Mouse (Mus musculus) heart, embryonic 11.5 days (tissue): ENCODE results near the gene Adamtsl5. TPM values are rescaled to one million over a fixed set of nuclear protein-coding genes. Genes with fewer than 3 reads are reported as not detected.

Source experiments
- ATAC-seq: fragments of 200-750 bp; cut with Nextera tagmentation; replicated peaks from 2 replicates; pipeline ENCODE4 v1.8.0; 2017; ENCODE audit warnings: moderate library complexity; ENCODE audit not compliant: insufficient number of reproducible peaks, low FRiP score, low TSS enrichment
- H3K27ac ChIP-seq: fragments of 300-500 bp; sonication (generic); 2 replicates; pipeline ENCODE4 v1.5.1; 2014; ENCODE audit warnings: mild to moderate bottlenecking, low read depth, low read length
- H3K27me3 ChIP-seq: fragments of 300-500 bp; sonication (generic); 2 replicates; pipeline ENCODE4 v1.6.1; 2014; ENCODE audit warnings: mild to moderate bottlenecking, low read length, mixed read lengths; ENCODE audit not compliant: control insufficient read depth, insufficient read depth
- H3K36me3 ChIP-seq: fragments of 300-500 bp; sonication (generic); 2 replicates; pipeline ENCODE4 v1.6.1; 2014; ENCODE audit warnings: mild to moderate bottlenecking, low read length, moderate library complexity, mixed read lengths; ENCODE audit not compliant: control insufficient read depth, insufficient read depth
- H3K4me1 ChIP-seq: fragments of 300-500 bp; sonication (generic); 2 replicates; pipeline ENCODE4 v1.6.1; 2014; ENCODE audit warnings: low read length; ENCODE audit not compliant: control insufficient read depth, insufficient read depth
- H3K4me2 ChIP-seq: fragments of 300-500 bp; sonication (generic); 2 replicates; pipeline ENCODE4 v1.6.1; 2014; ENCODE audit warnings: mild to moderate bottlenecking, moderate library complexity
- H3K4me3 ChIP-seq: fragments of 300-500 bp; sonication (generic); 2 replicates; pipeline ENCODE4 v1.5.1; 2014; ENCODE audit warnings: low read depth, low read length
- H3K9ac ChIP-seq: fragments of 300-500 bp; sonication (generic); 2 replicates; pipeline ENCODE4 v1.6.1; 2014; ENCODE audit warnings: mild to moderate bottlenecking, low read depth, low read length, moderate library complexity
- H3K9me3 ChIP-seq: fragments of 300-500 bp; sonication (generic); replicated peaks from 2 replicates; pipeline ENCODE4 v1.6.1; 2016; ENCODE audit warnings: low read length; ENCODE audit not compliant: control insufficient read depth
- WGBS: fragments of 180-500 bp; shearing (Covaris S2); extraction: QIAGEN DNeasy Blood & Tissue Kit; methylation state at CpG from one replicate; pipeline ENCODE4 v1.1.7; 2014; ENCODE audit not compliant: insufficient replicate concordance; 5-methylcytosine and 5-hydroxymethylcytosine counted together
- polyA plus RNA-seq: library from polyadenylated mRNA; unstranded; fragments of >200 nt; fragmentation: Nextera tagmentation; extraction: Ambion mirVana; gene quantifications from 2 replicates; pipeline ENCODE4 v1.2.1, GENCODE M21; 2014

Gene Adamtsl5
- polyA plus RNA-seq, 1 experiment from 2014 or later, result 3.7 TPM

- no peak overlapping the region for H3K4me2 ChIP-seq
- peaks cover 30% of the 10 kb centered on the region for H3K4me1 ChIP-seq
- peaks cover 5% of the 10 kb centered on the region; the same call in 1 of the 2 replicates for H3K36me3 ChIP-seq
- no peak overlapping the region for H3K9ac ChIP-seq
- WGBS, result 83% methylated on average over 6 of the region's 6 CpGs
- ATAC-seq, result no peak
- H3K4me3 ChIP-seq, result no peak overlapping the region
- H3K27me3 ChIP-seq, result peaks cover 51% of the 10 kb centered on the region
- H3K27ac ChIP-seq, result no peak overlapping the region
- no peaks in the 10 kb centered on the region for H3K9me3 ChIP-seq
Observed at GRCm38 (mm10) chr10:80321014-80321669, 27.1 kb downstream of the Adamtsl5 start.

GRCm38 (mm10) chr10:80320340-80320760 is 27.9 kb downstream of the Adamtsl5 start, which contains the start of gene 2310011J03Rik:
Gene 2310011J03Rik, minus strand, starts transcription at chr10:80320537.
- peaks cover 36% of the 10 kb centered on the region for H3K4me1 ChIP-seq
- H3K4me2 ChIP-seq, result peak within 1 kb of the TSS; percentile 88
- H3K9me3 ChIP-seq, result no peaks in the 10 kb centered on the region
- under 1% methylated on average over 34 of the region's 34 CpGs for WGBS
- peak within 1 kb of the TSS; percentile 88 for H3K4me3 ChIP-seq
- peak within 1 kb of the TSS; percentile 68 for H3K27ac ChIP-seq
- H3K9ac ChIP-seq, result peak within 1 kb of the TSS; percentile 87
- H3K27me3 ChIP-seq, result peaks cover 53% of the 10 kb centered on the region
- peaks cover 5% of the 10 kb centered on the region; the same call in 1 of the 2 replicates for H3K36me3 ChIP-seq
- no peak for ATAC-seq

- Histone ChIP-seq H3K9me3 (no peaks in the 10 kb centered on the region), H3K4me3 (no peak overlapping the region; the same call in 1 of the 2 replicates), H3K4me2 (peak overlapping the region; percentile 40), H3K27me3 (peaks cover 60% of the 10 kb centered on the region), H3K36me3 (peaks cover 5% of the 10 kb centered on the region; the same call in 1 of the 2 replicates), H3K27ac (no peak overlapping the region), H3K4me1 (peaks cover 48% of the 10 kb centered on the region), H3K9ac (0 out of 2 replicates have a peak overlapping the region, but pooled peaks have one; percentile 50)
- WGBS, result 51% methylated on average over 10 of the region's 10 CpGs
- no peak for ATAC-seq
Observed at GRCm38 (mm10) chr10:80317011-80317410, 31.2 kb downstream of the Adamtsl5 start.

GRCm38 (mm10) chr10:80316359-80316781 is 31.8 kb downstream of the Adamtsl5 start:
- 17% methylated on average over 11 of the region's 11 CpGs for WGBS
- Histone ChIP-seq H3K27ac (no peak overlapping the region), H3K9ac (peak overlapping the region; percentile 50; the same call in 1 of the 2 replicates), H3K4me2 (peak overlapping the region; percentile 40), H3K27me3 (peaks cover 66% of the 10 kb centered on the region), H3K36me3 (peaks cover 5% of the 10 kb centered on the region; the same call in 1 of the 2 replicates), H3K4me3 (peak overlapping the region; percentile 14; the same call in 1 of the 2 replicates), H3K4me1 (peaks cover 48% of the 10 kb centered on the region), H3K9me3 (no peaks in the 10 kb centered on the region)
- no peak for ATAC-seq

- WGBS, result 44% methylated on average over 27 of the region's 27 CpGs
- Histone ChIP-seq H3K36me3 (peaks cover 5% of the 10 kb centered on the region; the same call in 1 of the 2 replicates), H3K9ac (no peak overlapping the region), H3K4me1 (peaks cover 48% of the 10 kb centered on the region), H3K4me3 (no peak overlapping the region), H3K27me3 (peaks cover 77% of the 10 kb centered on the region), H3K27ac (no peak overlapping the region), H3K9me3 (no peaks in the 10 kb centered on the region), H3K4me2 (0 out of 2 replicates have a peak overlapping the region, but pooled peaks have one; percentile 14)
- ATAC-seq, result no peak
Observed at GRCm38 (mm10) chr10:80315315-80315714, 32.9 kb downstream of the Adamtsl5 start.

GRCm38 (mm10) chr10:80314494-80315001 is 33.7 kb downstream of the Adamtsl5 start:
- Histone ChIP-seq H3K9ac (no peak overlapping the region), H3K27me3 (peaks cover 82% of the 10 kb centered on the region), H3K27ac (no peak overlapping the region), H3K9me3 (no peaks in the 10 kb centered on the region), H3K36me3 (peaks cover 5% of the 10 kb centered on the region; the same call in 1 of the 2 replicates), H3K4me2 (no peak overlapping the region), H3K4me1 (peaks cover 47% of the 10 kb centered on the region), H3K4me3 (no peak overlapping the region)
- no peak for ATAC-seq
- WGBS, result 49% methylated on average over 15 of the region's 16 CpGs

GRCm38 (mm10) chr10:80313627-80314201 is 34.5 kb downstream of the Adamtsl5 start:
- no peak overlapping the region for H3K4me3 ChIP-seq

GRCm38 (mm10) chr10:80312586-80313504 is 35.4 kb downstream of the Adamtsl5 start:
- no peak overlapping the region for H3K4me2 ChIP-seq
- H3K9me3 ChIP-seq, result no peaks in the 10 kb centered on the region
- no peak overlapping the region for H3K9ac ChIP-seq
- peaks cover 43% of the 10 kb centered on the region for H3K4me1 ChIP-seq
- 0 out of 2 replicates have a peak, but pooled peaks cover 3% of the 10 kb centered on the region for H3K36me3 ChIP-seq
- peaks cover 90% of the 10 kb centered on the region for H3K27me3 ChIP-seq
- no peak for ATAC-seq
- no peak overlapping the region for H3K27ac ChIP-seq
- 56% methylated on average over 54 of the region's 54 CpGs for WGBS
- no peak overlapping the region for H3K4me3 ChIP-seq

More at GRCm38 (mm10) chr10:80313627-80314201, 34.5 kb downstream of the Adamtsl5 start:
- Histone ChIP-seq H3K27me3 (peaks cover 90% of the 10 kb centered on the region), H3K9ac (0 out of 2 replicates have a peak overlapping the region, but pooled peaks have one; percentile 0), H3K4me2 (no peak overlapping the region), H3K4me1 (peaks cover 43% of the 10 kb centered on the region), H3K36me3 (peaks cover 3% of the 10 kb centered on the region; the same call in 1 of the 2 replicates), H3K9me3 (no peaks in the 10 kb centered on the region), H3K27ac (no peak overlapping the region)
- 37% methylated on average over 20 of the region's 20 CpGs for WGBS
- ATAC-seq, result no peak
